Mouse (Mus musculus) midbrain, embryonic 12.5 days (tissue): ENCODE data around the gene Olfr218. TPM values are rescaled to one million over a fixed set of nuclear protein-coding genes. Genes with fewer than 3 reads are reported as not detected.
"Not testable (repeated sequence)": the region's sequence is repeated elsewhere in the genome, so short reads cannot be mapped to it uniquely, and the experiment has no call there.

ENCODE experiments used
- ATAC-seq: fragments of 200-750 bp; cut with Nextera tagmentation; 2 replicates; pipeline ENCODE4 v1.8.0; 2017; ENCODE audit warnings: low read depth, moderate TSS enrichment, moderate library complexity; ENCODE audit not compliant: low FRiP score
- H3K27ac ChIP-seq: fragments of 300-500 bp; sonication (generic); replicated peaks from 2 replicates; pipeline ENCODE4 v1.5.1; 2016; ENCODE audit warnings: mild to moderate bottlenecking
- H3K27me3 ChIP-seq: fragments of 300-500 bp; sonication (generic); 2 replicates; pipeline ENCODE4 v1.6.1; 2016; ENCODE audit warnings: mild to moderate bottlenecking
- H3K36me3 ChIP-seq: fragments of 300-500 bp; sonication (generic); 2 replicates; pipeline ENCODE4 v1.6.1; 2016
- H3K4me1 ChIP-seq: fragments of 300-500 bp; sonication (generic); 2 replicates; pipeline ENCODE4 v1.6.1; 2016
- H3K4me2 ChIP-seq: fragments of 300-500 bp; sonication (generic); replicated peaks from 2 replicates; pipeline ENCODE4 v1.6.1; 2016; ENCODE audit warnings: mild to moderate bottlenecking, moderate library complexity
- H3K4me3 ChIP-seq: fragments of 300-500 bp; sonication (generic); 2 replicates; pipeline ENCODE4 v1.5.1; 2016; ENCODE audit warnings: mild to moderate bottlenecking
- H3K9ac ChIP-seq: fragments of 300-500 bp; sonication (generic); replicated peaks from 2 replicates; pipeline ENCODE4 v1.6.1; 2016; ENCODE audit warnings: mild to moderate bottlenecking, moderate library complexity
- H3K9me3 ChIP-seq: fragments of 300-500 bp; sonication (generic); 2 replicates; pipeline ENCODE4 v1.6.1; 2016; ENCODE audit warnings: mild to moderate bottlenecking
- WGBS: fragments of 180-500 bp; shearing (Covaris S2); methylation state at CpG from one replicate; pipeline ENCODE4 v1.1.7; 2016; 5-methylcytosine and 5-hydroxymethylcytosine counted together
- polyA plus RNA-seq: library from polyadenylated mRNA; unstranded; fragments of >200 nt; fragmentation: Nextera tagmentation; extraction: Ambion mirVana; gene quantifications from 2 replicates; pipeline ENCODE4 v1.2.1, GENCODE M21; 2016

The Olfr218 gene
- polyA plus RNA-seq, result not detected in 2 replicates

GRCm38 (mm10) chr1:173197508-173197907, at the start of gene Olfr218:
Gene Olfr218, plus strand, starts transcription at chr1:173197808.
- Histone ChIP-seq H3K4me2 (no peak within 1 kb of the TSS), H3K9me3 (no peaks in the 10 kb centered on the region), H3K27ac (no peak within 1 kb of the TSS), H3K27me3 (no peaks in the 10 kb centered on the region), H3K4me1 (no peaks in the 10 kb centered on the region), H3K4me3 (no peak within 1 kb of the TSS), H3K36me3 (no peaks in the 10 kb centered on the region), H3K9ac (no peak within 1 kb of the TSS)
- ATAC-seq, result no peak
- WGBS, result 75% methylated on average over 5 of the region's 5 CpGs

- Histone ChIP-seq H3K4me3 (no peak overlapping the region), H3K9ac (no peak overlapping the region), H3K9me3 (no peaks in the 10 kb centered on the region), H3K4me2 (no peak overlapping the region), H3K27me3 (no peaks in the 10 kb centered on the region), H3K36me3 (no peaks in the 10 kb centered on the region), H3K4me1 (no peaks in the 10 kb centered on the region), H3K27ac (no peak overlapping the region)
- no peak for ATAC-seq
Observed at GRCm38 (mm10) chr1:173174154-173174842, 23.3 kb upstream of the Olfr218 start.

- H3K36me3 ChIP-seq, result no peaks in the 10 kb centered on the region
Observed at GRCm38 (mm10) chr1:173190540-173190939, 7.1 kb upstream of the Olfr218 start, which contains the start of gene Olfr1406. Gene Olfr1406, minus strand, starts transcription at chr1:173190640.

GRCm38 (mm10) chr1:173192059-173192458, 5.5 kb upstream of the Olfr218 start:
- H3K9me3 ChIP-seq, result no peaks in the 10 kb centered on the region
- H3K9ac ChIP-seq, result no peak overlapping the region
- H3K4me2 ChIP-seq, result no peak overlapping the region
- H3K27ac ChIP-seq, result no peak overlapping the region
- ATAC-seq, result no peak
- 85% methylated on average over 3 of the region's 3 CpGs for WGBS
- no peaks in the 10 kb centered on the region for H3K4me1 ChIP-seq
- no peak overlapping the region for H3K4me3 ChIP-seq
- no peaks in the 10 kb centered on the region for H3K27me3 ChIP-seq
- H3K36me3 ChIP-seq, result no peaks in the 10 kb centered on the region

More at GRCm38 (mm10) chr1:173190540-173190939, 7.1 kb upstream of the Olfr218 start, which contains the start of gene Olfr1406:
- H3K4me1 ChIP-seq, result no peaks in the 10 kb centered on the region
- ATAC-seq, result no peak
- no peaks in the 10 kb centered on the region for H3K9me3 ChIP-seq
- no peak within 1 kb of the TSS for H3K27ac ChIP-seq
- H3K4me2 ChIP-seq, result no peak within 1 kb of the TSS
- 67% methylated on average over 3 of the region's 3 CpGs for WGBS
- no peak within 1 kb of the TSS for H3K4me3 ChIP-seq
- H3K9ac ChIP-seq, result no peak within 1 kb of the TSS
- no peaks in the 10 kb centered on the region for H3K27me3 ChIP-seq

GRCm38 (mm10) chr1:173196359-173196758, 1.2 kb upstream of the Olfr218 start:
- 84% methylated on average over 2 of the region's 2 CpGs for WGBS
- no peaks in the 10 kb centered on the region for H3K9me3 ChIP-seq
- no peak for ATAC-seq
- H3K9ac ChIP-seq, result no peak overlapping the region
- H3K4me1 ChIP-seq, result no peaks in the 10 kb centered on the region
- no peaks in the 10 kb centered on the region for H3K36me3 ChIP-seq
- no peak overlapping the region for H3K27ac ChIP-seq
- H3K4me2 ChIP-seq, result no peak overlapping the region
- no peak overlapping the region for H3K4me3 ChIP-seq
- H3K27me3 ChIP-seq, result no peaks in the 10 kb centered on the region

GRCm38 (mm10) chr1:173212092-173212491, 14.5 kb downstream of the Olfr218 start, which contains the start of gene Olfr1404:
Gene Olfr1404, plus strand, starts transcription at chr1:173212392.
- no peaks in the 10 kb centered on the region for H3K4me1 ChIP-seq
- WGBS, result 86% methylated on average over 5 of the region's 5 CpGs
- ATAC-seq, result no peak

GRCm38 (mm10) chr1:173216481-173216880, 18.9 kb downstream of the Olfr218 start:
- no peak for ATAC-seq
- Histone ChIP-seq H3K27ac (no peak overlapping the region), H3K4me3 (no peak overlapping the region), H3K27me3 (no peaks in the 10 kb centered on the region), H3K4me2 (no peak overlapping the region), H3K9ac (no peak overlapping the region), H3K9me3 (no peaks in the 10 kb centered on the region), H3K36me3 (no peaks in the 10 kb centered on the region), H3K4me1 (no peaks in the 10 kb centered on the region)
- WGBS, result 91% methylated on average over 3 of the region's 3 CpGs

More at GRCm38 (mm10) chr1:173212092-173212491, 14.5 kb downstream of the Olfr218 start, which contains the start of gene Olfr1404:
- no peak within 1 kb of the TSS for H3K4me3 ChIP-seq
- H3K9ac ChIP-seq, result no peak within 1 kb of the TSS
- H3K27ac ChIP-seq, result no peak within 1 kb of the TSS
- H3K4me2 ChIP-seq, result no peak within 1 kb of the TSS
- H3K27me3 ChIP-seq, result no peaks in the 10 kb centered on the region
- H3K36me3 ChIP-seq, result no peaks in the 10 kb centered on the region
- H3K9me3 ChIP-seq, result no peaks in the 10 kb centered on the region

GRCm38 (mm10) chr1:173227081-173227480, 29.5 kb downstream of the Olfr218 start, which contains the start of gene Fcer1a:
Gene Fcer1a, minus strand, starts transcription at chr1:173227214.
- Histone ChIP-seq H3K9me3 (no peaks in the 10 kb centered on the region), H3K36me3 (no peaks in the 10 kb centered on the region), H3K27ac (no peak within 1 kb of the TSS), H3K4me3 (no peak within 1 kb of the TSS), H3K9ac (no peak within 1 kb of the TSS), H3K27me3 (no peaks in the 10 kb centered on the region), H3K4me1 (no peaks in the 10 kb centered on the region), H3K4me2 (no peak within 1 kb of the TSS)
- ATAC-seq, result no peak
- 87% methylated on average over 2 of the region's 2 CpGs for WGBS

- WGBS, result 87% methylated on average over 1 of the region's 1 CpGs
- not testable (repeated sequence) for ATAC-seq, H3K9ac ChIP-seq, H3K9me3 ChIP-seq, H3K4me2 ChIP-seq, H3K36me3 ChIP-seq, H3K4me1 ChIP-seq, H3K27me3 ChIP-seq, H3K27ac ChIP-seq, H3K4me3 ChIP-seq
Observed at GRCm38 (mm10) chr1:173237004-173237403, 39.4 kb downstream of the Olfr218 start.

GRCm38 (mm10) chr1:173249888-173250287, 52.3 kb downstream of the Olfr218 start:
- H3K4me2 ChIP-seq, result no peak overlapping the region
- no peaks in the 10 kb centered on the region for H3K9me3 ChIP-seq
- H3K9ac ChIP-seq, result no peak overlapping the region
- 90% methylated on average over 3 of the region's 3 CpGs for WGBS
- ATAC-seq, result no peak
- no peaks in the 10 kb centered on the region for H3K4me1 ChIP-seq
- H3K27me3 ChIP-seq, result no peaks in the 10 kb centered on the region
- H3K27ac ChIP-seq, result no peak overlapping the region
- H3K4me3 ChIP-seq, result no peak overlapping the region
- H3K36me3 ChIP-seq, result no peaks in the 10 kb centered on the region
